Mouse (Mus musculus): Measurements from ENCODE around the gene Pnkp.

Pnkp gene

DNA sequence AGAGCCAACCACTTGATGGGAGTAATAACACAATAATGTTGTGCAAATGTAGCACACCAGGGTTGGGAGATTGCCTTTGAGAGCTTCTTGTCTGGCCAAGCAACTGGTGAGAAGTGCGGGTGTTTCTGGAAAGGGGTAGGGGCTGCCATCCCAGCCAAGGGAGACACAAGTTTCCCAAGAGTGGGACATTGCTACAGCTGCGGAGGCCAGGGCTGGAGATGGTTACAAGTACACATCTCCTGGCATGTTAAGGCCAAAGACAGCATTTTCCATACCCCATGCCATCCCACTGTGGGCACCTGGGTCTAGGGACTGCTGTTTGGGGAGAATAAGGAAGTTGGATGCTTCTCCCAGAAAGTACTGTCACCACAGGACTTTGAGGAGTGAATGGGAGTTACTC is 3.9 kb upstream of the Pnkp start:
- no peak for DNase-seq (ENCODE audit: low spot score)

DNA sequence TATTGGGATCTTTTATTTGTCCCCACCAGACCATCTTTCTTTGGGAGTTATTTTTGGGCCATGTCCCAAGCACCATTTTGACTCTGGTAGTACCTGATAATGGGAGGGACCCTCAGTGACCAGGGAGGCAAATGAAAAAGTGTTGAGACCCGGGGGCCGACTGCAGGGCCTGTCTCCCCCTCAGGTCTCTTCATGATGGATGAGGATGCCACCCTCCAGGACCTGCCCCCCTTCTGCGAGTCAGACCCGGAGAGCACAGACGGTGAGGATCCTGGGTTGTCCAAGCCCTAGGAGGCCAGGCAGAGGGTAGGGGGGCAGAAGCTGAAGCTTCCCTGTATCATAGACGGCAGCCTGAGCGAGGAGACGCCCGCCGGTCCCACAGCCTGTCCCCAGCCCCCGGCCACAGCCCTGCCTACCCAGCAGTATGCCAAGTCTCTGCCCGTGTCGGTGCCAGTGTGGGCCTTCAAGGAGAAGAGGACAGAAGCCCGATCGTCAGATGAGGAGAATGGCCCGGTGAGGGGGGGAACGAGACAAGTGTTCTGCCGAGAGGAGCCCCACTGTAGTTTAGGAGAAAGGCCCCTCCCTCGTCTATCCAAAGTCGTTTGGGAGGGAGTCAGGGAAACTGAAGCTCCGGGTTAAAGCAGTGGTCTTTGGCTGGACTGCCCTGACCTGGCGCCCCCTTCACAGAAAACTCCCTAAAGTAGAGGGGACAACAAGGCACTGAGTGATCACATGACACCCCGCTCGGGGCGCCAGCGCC is 3.2 kb upstream of the Pnkp start:
- no peak for DNase-seq (ENCODE audit: low spot score)

DNA sequence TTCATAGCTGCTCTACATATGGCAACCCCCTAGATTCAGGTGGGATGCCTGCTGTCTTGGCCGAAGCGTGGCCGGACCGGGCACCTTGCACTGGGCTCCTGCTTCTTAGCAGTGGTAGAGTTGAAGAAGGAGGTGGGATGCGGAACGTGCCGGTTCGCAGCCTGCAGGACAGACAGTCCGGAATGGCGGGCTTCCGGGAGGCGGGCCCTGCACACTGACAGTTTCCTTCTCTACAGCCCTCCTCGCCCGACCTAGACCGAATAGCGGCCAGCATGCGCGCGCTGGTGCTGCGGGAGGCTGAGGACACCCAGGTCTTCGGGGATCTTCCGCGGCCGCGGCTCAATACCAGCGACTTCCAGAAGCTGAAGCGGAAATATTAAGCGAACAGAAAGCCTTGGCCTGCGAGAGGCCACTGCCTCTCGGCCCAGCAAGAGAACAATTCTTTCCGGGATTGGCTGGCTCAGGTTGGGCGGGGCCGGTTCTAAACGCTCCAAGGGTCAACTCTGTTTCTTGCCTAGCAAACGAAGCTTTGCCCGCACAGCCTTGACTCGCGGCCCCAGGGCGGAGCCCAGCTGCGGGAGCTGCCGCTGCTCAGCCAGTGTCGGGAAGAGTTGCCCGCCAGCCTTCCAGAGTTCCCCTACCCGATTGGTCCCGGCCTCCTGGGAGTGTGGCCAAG is 2.4 kb upstream of the Pnkp start:
- peak; percentile 83 for DNase-seq (ENCODE audit: low spot score)

DNA sequence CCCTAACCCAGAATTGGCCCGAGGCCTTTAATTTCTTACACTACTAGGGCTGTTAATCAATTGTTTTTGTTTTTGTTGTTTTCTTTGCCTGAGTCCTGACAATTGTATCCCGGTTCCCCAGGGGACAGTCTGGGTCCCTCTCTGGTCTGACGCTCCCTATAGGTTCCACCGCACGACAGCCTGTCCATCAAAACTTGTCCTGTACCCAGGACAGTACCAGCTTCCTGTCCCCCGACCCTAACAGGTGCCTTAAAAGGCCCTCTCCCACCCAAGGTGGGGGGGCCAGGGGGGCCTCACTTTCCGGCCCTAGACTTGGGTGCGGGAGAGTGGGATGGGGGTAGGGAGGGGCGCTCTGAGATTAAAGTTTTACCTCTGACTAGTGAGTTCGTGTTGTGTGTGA is 1.9 kb upstream of the Pnkp start:
- DNase-seq (ENCODE audit: low spot score) = no peak

DNA sequence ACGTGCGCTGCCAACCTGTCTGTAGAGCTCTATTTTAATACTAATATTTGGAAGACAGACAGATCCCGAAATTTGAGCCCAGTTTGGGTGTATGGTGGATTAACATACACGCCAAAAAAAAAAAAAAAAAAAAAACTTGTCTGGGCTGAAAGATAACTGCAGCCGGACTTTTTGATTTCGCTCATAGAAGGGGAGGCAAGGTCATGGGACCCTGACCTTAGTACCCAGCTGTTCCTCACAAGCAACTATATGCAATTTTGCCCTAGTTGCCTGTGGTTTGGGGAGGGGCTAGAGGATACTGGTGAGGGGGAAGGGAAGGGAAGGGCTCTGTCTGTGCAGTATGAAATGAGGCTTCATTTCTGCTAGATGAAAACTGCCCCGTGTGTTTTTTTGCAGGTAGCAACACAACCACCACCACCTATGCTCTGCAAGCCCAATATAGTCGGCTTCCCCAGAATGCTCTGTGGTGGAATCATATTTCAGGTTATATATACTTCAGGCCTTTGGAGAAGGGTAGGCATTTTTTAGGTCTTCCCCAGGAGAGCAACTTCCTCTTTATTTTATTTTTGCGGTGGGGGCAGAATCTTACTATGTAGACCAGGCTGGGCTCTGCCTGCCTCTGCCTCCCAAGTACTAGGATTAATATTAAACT is 548 bp upstream of the Pnkp start:
- DNase-seq (ENCODE audit: low spot score) = peak; percentile 50

DNA sequence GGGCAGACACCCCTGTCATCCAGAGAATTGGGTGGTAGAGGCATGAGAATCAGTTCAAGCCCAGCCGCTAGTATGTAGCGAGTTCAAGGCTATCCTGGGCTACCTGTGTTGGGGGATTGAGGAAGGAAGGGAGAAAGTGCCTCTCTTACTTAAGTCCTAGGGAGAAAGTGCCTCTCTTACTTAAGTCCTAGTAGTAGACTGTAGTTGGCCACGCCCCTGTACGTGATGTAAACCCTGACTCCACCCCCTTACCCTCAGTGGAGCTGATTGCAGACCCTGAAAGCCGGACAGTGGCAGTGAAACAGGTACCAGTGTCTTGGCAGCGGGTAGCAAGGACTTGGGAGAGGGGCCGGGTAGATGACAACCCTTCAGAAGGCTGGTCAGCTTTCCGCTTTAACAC is 966 bp downstream of the Pnkp start:
- peak; percentile 80 for DNase-seq (ENCODE audit: low spot score)

DNA sequence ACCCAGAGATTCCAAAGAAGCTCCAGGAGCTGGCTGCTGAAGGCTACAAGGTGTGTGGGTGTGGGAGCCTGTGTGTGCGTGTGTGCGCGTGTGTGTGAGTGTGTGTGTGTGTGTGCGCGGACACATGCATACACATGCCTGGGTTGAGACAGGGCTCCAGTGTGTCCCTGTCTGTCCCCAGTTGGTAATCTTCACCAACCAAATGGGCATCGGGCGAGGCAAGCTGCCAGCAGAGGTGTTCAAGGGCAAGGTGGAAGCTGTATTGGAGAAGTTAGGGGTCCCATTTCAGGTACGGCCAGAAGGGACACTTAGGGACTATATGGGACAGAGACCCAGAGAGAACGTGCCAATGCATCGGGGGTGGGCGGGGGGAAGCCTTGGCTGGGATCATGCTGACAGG is 3.0 kb downstream of the Pnkp start:
- no peak for DNase-seq (ENCODE audit: low spot score)

DNA sequence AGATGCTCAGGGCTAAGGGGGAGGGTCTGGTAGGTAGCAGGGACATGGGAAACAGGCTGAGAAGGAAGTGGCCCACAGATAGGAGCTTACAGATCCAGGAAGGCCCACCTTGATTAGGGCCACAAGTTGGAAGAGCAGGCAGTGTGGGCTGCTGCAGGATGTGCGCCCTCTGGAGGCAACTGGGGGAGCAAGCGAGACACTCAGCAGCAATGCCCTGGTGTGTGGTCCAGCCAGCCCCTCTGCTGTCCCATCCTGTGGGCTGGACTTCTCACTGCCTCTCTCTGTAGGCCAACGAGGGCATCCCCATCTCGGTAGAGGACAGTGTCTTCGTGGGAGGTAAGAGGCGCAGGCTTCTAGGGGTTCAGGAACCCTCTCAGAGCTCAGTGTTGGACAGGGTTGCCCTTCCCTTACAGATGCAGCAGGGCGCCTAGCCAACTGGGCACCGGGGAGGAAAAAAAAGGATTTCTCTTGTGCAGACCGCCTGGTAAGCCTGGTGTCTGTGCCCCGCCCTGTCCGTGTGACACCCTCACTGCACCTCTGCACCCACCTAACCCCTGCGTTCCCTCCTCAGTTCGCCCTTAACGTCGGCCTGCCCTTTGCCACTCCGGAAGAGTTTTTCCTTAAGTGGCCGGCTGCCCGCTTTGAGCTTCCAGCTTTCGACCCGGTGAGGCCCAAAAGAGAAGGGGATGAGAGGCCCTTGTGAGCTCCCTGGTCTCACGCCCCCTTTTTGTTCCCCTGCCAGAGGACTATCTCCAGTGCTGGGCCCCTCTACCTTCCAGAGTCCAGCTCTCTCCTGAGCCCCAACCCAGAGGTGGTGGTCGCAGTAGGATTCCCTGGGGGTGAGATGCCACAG is 3.9 kb downstream of the Pnkp start:
- peak; percentile 61 for DNase-seq (ENCODE audit: low spot score)

DNA sequence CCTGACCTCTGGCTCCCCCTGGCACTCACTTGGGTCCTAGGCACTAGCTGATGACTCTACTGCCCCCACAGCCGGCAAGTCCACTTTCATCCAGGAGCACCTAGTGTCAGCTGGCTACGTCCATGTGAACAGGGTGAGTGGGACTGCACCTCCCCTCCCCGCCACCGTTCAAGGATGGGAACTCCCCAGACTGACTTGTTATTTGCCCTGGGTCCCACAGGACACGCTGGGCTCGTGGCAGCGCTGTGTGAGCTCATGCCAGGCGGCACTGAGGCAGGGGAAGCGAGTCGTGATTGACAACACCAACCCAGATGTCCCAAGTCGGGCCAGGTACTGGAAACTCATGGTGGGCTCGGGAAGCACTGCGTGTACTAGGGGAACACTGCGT is 4.5 kb downstream of the Pnkp start:
- no peak for DNase-seq (ENCODE audit: low spot score)

DNA sequence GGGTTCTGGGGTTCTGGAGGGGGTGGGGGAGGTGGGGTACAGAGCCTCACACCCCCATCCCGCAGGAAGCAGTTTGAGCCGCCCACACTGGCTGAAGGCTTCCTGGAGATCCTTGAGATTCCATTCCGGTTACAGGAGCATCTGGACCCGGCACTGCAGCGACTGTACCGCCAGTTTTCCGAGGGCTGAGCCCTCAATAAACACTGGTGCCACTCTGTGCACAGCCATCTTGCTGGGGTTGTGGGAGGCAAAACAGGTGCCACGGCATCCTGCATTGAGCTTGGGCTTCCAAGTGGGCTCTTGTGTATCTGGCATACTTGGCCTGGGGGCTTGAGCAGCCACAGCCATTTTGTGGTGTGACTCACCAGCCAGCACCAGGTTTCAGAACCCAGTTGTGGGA is 5.5 kb downstream of the Pnkp start:
- no peak for DNase-seq (ENCODE audit: low spot score)

DNA sequence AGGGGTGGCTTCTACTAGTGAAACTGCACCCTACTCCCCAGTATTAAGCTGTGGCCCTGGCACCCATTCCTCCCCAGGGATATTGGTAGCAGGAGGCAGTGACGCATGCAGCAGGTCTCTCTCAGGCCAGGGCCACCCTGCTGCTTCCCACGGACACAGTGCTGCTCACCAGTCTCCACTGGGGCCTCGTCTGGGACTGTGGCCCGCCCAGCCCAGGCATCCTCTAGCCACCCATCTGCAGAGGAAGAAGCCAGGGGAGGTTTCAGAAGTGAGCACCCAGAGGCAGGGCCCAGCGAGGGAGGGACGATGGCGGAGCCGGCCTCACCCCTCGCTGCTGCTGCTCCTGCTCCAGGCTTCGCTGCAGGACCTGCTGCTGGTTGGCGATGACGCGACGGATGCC is 6.3 kb downstream of the Pnkp start:
- DNase-seq (ENCODE audit: low spot score) = no peak

DNA sequence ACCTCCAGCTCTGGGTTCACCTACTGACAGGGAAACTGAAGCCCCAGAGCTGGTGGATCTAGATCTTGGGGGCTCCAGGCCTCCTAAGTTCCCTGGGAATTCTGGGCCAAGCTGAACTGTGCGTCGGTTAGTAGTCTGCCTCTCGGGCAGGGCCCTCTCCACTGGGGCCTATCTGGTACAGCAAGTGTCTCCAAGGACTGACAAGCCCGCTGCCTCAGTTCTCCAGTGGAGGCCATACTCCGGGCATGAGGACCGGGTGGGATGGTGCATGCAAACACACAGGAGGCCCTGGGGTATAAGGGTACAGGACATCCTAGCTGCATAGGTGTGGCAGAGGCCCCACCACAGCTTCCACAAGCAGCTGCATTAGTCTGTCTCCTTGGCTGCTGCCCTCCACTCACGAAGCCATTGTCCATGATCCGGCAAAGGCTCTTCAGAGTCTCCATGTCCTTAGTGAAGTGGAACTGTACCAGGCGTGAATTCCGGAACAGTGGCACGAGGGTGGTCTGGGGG is 7.1 kb downstream of the Pnkp start:
- DNase-seq (ENCODE audit: low spot score) = no peak

DNA sequence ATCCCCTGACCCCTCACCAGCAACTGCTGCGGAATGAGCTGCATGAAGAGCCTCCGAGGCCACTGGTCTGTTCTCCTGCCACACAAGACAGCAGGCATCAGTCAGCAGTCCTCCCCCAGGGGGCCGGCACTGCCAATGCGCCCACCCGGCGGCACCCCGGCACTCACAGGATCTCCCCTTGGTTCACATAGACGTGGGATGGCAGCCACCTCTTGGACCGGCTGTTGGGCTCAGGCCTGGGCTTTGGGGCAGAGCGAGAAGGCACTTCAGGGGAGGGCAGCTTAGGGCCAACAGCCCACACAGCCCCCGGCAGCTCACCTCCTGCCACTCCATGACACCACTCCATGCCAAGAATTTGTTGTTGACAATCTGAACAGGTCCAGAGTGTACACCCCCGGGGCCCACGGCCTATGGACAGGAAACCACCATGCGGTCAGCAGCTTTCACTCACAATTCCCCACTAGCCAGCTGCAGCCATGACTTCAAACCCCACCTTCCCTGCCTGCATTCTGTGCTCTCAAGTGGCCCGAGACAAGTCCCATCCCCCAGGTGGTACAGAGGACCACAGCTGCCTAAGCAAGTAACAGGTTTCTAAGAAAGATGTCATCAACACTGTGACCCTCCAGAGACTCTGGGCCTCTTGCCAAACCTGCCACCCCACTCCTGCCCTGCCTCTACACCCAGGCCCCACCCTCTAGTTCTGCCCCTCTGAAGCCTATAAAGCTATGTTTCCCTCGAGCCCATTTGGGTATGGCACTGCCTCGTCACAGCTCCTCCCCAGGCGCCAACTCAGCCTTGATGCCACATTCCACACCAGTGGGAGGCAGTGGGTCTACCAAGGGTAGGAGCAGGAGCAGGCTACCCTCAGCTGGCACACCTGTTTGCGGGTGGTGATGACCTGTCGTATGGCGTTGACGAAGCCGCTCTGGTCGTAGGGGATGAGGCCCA is 7.9 kb downstream of the Pnkp start:
- DNase-seq (ENCODE audit: low spot score) = no peak

DNA sequence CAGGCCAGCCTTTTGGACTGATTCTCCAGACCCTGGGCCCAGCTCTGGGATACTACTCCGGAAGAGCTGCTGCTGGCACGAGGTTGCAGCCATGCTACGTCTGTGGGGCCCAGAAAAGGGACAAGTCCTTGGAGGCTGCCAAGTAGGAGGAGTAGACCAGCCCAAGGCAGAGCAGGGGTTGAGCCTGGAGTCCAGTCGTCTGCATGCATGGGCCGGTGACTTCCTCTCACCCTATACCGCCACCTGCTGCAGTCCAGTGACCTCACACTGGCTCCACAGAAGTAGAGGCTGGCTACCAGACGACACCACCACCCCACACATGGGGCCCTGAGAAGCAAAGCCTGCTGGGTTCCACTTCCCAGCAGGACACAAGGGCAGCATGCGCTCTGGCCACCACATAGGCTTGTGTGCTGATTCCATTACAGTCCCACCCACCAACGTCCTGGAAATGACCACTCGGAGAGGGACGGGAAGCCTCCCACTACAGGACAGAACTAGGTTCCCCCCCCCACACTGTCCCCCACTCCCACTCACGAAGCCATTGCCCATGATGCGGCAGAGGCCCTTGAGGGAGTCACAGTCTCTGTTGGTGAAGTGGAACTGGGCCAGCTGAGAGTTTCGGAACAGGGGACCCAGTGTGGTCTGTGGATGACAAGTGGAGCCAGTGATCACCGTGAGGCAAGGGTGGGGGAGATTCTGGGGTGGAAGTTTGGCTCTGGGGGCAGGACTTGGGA is 9.5 kb downstream of the Pnkp start:
- no peak for DNase-seq (ENCODE audit: low spot score)

DNA sequence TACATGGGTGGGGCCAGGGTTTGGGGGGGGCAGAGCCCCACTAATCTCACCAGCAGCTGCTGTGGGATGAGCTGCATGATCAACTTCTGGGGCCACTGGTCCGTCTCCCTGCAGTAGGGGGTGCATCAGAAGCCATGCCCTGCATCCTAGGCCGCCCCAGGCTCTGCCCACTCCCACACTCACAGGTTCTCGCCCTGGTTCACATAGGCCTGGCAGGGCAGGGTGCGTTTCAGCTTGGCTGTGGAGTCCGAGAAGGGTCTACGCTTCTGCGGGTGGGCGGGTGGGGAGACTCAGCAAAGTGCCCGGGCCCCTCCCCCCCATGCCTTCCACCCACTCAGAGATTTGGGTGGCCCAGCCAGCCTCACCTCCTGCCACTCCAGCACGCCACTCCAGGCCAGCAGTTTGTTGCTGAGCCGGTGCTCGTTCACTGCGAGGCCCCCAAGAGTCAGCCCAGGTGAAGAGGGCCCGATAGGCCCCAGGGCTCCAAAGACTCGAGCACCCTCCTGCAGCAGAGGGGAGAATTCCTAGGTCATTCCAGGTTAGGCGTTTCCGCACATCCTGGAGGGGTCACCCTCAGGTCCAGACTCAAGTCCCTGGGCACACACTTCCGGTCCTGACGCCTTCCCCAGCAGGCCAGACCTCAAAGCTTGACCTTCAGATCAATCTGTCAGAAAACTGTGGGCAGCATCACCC is 10.2 kb downstream of the Pnkp start:
- no peak for DNase-seq (ENCODE audit: low spot score)

DNA sequence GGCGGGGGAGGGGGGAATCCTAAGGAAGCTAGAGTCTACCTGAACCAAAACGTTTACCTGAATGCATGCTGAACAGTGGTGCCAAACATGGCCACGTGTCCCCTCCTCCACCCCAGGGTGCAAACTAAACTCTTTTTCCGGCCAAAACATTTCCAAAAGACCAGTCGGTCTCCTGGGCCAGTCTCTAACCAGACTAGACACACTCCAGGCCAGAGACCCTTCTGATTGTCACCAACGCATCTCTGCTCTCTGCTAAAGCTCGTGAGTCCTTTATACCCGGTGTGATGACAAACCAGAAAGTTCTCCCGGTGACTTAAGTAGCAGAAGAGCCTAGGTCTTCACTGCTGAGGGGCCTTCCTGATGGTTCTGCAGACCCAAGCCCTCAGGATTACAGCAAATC is 10.9 kb downstream of the Pnkp start:
- DNase-seq (ENCODE audit: low spot score) = no peak

DNA sequence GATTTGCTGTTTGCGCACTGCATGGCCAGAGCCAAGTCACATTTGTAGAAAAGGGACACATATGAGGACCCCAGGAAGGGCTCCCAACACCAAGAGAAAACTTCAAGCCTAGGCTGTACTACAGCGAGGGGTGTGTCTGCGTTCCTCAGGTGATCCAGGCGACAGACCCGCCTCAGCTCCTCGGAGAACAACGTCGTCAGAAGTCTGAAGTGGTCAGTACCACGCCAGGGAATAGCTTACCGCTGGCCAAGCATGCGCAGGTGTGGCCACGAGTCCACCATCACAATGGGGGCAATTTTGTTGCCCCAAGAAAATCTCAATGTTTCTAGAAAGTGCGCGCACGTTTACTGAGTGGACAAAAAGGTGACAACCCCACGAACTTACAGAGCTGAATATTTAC is 11.5 kb downstream of the Pnkp start:
- no peak for DNase-seq (ENCODE audit: low spot score)

DNA sequence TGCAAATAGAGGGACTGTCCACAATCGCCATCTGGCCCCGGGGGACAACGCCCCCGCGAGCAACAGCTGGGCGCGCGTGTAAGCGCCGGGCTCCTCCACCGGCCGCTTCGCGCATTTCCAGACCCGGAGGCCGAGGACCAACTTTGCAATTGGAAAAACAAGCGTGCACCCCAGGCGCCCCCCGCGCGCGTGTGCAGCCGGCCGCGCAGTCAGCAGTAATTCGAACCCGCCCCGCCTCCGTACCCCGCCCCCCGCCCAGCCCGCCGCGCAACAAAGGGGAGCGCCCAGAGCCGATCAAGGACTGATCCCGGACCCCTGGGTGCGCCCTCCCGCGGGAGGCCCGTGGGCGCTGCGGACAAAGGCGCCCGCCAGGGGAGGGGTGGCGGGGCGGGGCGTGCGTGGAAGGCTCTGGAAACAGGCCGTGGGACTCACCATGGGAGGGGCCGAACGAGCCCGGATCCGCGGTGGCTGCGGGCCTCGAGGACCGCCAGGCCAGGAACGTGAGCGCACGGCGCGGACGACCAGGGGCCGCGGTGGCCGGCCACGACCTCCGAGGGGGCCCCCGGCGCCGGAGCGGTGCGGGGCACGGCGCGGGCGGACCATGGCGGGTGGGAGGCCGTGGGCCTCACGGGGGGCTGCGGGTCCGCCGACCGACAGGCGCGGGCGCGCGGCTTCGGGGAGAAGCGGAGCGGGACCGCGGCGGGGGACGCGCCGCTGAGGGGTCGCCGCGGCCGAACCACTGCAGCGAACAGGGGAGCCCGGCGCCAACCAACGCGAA is 12.2 kb downstream of the Pnkp start:
- DNase-seq (ENCODE audit: low spot score) = no peak
